Mouse (Mus musculus) adrenal gland, postnatal 36 days (tissue): ENCODE data around the gene Depdc1b. TPM values are rescaled to one million over a fixed set of nuclear protein-coding genes. Genes with fewer than 3 reads are reported as not detected.
A peak's percentile ranks its signal among the peaks of the same experiment; 100 is the strongest.

Source experiments
- DNase-seq, 2 experiments: peaks; one replicate each; pipeline ENCODE4 v3.0.0; 2021; ENCODE audit warnings: mixed read lengths in 1 of 2
- long read RNA-seq, 2 experiments: library from polyadenylated mRNA; stranded (forward); transcript quantifications; one replicate each; pipeline ENCODE4 v2.0.0; 2021; ENCODE audit warnings: borderline sequencing depth in 2 of 2
- total RNA-seq, 2 experiments: library from RNA; stranded (reverse); gene quantifications; 2 replicates each; pipeline ENCODE4 v1.2.3; 2021

Depdc1b gene
- 1 to 10 TPM in 1 of 2 experiments, under 1 TPM in 1; 0.89 to 1.4 TPM for total RNA-seq
- long read RNA-seq, experiment 1: 0 reads
- long read RNA-seq, experiment 2: 0 reads

DNA sequence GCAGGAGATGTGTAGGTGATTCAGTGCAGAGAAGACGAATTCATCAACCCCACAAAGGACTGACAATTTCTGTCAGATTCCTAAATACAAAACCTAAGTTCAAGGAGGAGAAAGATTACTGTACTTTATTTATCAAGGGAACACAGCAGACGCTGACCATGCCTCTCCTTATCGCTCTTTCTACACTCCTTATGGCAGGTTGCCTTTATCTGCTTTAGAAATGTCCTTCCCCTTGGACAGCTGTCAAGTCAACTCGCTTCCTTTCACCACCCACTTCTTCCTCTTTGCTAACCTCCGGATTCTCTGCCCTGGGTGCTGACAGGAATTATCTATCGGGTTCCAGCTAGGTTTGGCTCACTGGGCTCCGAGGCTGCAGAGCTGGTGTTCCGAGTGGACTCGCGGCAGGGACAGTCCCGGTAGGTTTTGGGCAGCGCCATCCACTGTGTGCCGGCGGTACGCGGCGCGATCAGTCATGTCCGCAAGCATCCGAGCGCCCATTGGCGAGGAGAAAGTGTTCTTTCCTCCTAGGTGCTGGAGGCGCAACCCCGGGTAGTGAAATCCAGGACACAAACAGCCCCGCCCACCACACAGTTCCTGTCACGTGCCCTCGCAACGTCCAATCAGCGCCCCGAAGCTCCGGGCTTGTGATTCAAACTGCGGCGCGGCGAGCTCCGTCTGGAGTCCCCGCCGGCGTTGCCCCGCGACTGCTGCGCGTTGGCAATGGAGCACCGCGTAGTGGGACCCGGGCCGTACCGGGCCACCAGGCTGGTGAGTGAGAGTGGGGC lies at the start of gene Depdc1b:
Gene Depdc1b, plus strand, starts transcription at position 631 of the 785 bp plus-strand sequence.
- peak; percentile 96 for DNase-seq

DNA sequence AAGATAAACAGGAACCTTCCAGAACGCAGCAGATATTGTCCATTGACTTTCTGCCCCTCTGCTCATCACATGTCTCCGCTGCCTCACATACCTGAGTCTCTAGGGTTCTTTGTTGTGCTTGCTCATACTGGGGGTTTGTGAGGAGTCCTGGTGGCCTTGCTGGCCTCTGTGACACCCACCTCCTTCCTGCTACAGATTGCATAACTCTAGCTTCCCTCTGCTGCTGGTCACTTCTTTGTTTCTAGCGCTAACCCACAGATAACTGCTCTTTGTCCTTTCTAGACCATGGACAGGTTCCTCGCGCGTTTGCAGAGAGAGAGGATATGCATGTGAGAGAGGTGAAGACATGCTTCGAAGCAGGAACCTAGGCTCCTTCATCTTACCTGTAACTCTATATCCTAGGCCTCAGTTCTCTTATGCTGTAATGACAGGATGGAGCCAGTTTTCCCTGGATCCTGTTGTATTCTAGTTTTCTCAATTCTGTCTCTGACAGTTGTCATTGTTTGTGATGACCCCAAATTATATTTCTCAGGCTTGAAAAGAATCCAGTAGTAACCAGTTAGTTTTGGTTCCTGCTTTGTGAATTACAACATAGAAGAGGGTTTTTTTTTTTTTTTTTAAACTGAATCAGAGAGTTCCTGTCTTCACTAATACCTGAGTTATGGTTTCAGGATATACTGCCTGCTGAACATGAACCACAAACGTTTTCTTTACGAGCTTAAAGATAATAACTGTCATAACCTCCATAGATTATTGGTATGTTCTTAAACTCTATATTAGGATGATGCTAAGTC lies 48.1 kb upstream of the Depdc1b start:
- DNase-seq: no peak

DNA sequence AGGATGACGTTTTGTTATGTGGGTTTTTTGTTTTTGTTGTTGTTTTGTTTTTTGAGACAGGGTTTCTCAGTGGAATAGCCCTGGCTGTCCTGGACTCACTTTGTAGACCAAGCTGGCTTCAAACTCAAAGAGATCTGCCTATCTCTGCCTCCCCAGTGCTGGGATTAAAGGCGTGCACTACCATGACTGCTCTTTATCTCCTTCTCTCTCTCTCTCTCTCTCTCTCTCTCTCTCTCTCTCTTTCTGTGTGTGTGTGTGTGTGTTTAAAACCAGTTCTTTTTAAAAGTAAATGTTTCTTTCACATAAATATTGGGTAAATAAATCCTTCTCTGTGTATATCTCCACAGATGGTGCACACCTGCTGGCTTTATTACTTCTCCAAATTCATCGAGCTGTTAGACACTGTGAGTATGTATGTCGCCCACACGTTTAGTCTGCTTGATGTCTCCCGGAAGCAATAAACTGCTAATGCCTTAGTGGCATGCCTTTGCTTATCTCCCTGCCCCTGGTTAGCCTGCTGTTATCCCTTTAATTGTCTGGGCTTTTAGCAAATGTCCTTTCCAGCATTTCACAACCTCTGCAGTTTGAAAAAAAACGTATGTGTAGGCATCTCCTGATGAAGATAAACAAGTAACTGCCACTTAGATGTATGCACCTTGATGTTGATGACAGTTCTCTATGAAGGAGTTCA lies 44.5 kb upstream of the Depdc1b start:
- no peak for DNase-seq

DNA sequence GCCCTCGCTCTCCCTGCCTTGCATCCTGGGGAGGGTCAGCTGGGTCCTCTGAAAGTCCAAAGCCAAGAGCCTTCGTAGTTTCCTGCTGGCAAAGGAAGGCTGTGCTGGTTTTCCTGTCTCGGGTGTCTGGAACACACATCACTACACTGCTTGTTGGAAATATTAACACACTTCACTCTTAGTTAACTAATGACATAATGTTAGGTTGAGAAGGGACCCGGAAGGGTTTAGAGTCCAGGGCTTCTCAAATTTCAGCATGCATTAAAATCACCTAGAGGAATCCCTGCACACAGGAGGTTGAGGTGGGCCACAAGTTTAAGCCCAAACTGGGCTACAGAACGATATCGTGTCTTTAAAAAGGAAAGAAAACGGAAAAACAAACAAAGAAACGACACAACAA lies 43.8 kb upstream of the Depdc1b start:
- no peak for DNase-seq

- no peak for DNase-seq
These were observed 43.1 kb upstream of the Depdc1b start for GRCm38 (mm10) chr13:108273034-108273433.

DNA sequence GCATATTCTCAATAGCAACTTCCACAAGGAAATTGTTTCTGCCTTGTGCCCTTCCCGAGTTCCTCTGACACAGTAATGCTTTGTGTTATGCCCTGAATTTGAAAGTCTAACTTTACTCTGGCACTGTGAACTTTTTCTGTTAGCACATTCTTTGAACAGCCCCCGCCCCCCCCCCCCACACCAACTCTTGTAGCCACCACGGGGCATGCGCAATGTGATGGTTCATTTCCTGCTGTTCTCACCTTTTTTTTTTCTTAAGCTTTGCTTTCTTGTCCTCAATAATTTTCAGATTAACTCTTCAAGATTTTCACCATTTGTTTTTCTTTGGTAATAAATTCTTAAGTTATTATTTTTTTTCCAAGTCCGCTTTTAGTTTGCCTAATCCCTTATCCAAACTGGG lies 42.7 kb upstream of the Depdc1b start:
- no peak for DNase-seq

- DNase-seq: no peak
These were observed 39.6 kb upstream of the Depdc1b start for GRCm38 (mm10) chr13:108276561-108276960.

DNA sequence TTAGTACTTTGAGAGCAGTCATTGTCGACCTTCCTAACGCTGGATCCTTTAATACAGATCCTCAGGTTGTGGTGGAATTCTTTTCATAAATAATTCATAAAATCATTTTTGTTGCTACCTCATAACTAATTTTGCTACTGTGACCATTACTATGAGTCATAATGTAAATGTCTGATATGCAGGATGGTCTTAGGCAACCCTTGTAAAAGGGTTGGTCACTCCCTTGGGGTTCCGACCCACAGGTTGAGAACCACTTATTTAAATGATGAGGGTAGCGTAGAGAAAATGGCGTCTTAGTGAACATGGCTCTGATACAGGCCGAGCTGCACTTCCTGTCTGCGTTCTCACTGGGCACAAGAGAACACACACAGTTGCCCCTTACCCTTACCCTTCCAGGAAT lies 38.8 kb upstream of the Depdc1b start:
- DNase-seq: no peak

DNA sequence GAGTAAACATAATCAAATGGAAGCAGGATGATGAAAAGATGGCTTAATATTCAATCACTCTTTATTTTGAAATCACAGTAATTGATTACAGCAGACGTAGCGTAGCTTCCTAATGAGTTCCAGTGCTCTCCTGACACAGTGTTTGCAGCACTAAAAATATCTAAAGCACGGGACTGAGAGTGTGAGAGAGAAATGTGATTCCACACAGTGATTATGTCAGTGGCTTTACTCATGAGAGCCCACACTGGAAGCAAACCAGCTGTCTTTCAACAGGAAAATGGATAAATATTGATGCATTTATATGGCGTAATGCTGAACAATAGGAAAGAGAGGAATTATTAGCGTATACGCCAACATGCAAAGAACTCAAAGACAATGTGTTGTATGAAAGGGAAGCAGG lies 37.5 kb upstream of the Depdc1b start:
- no peak for DNase-seq

- no peak for DNase-seq
These were observed 31.8 kb upstream of the Depdc1b start for GRCm38 (mm10) chr13:108284312-108284711.

- DNase-seq: no peak
These were observed 28.2 kb upstream of the Depdc1b start for GRCm38 (mm10) chr13:108287953-108288352.

DNA sequence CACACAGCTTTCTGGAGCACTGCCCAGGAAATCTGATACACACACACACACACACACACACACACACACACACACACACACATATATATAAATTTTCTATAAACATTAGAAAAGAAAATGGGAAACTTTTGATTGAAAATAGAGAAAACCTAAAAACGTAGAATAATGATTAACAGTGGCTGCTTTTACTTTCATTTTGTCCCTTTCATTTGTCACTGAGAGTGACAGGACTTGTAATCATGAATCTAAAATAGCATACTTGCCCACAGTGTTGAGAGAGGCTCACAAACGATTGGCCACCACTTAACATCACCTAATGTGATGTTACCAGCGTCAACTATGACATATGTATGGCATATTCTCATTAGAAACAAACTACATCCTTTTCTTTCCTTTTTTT lies 26.7 kb upstream of the Depdc1b start:
- DNase-seq: no peak

GRCm38 (mm10) chr13:108290314-108290713 lies 25.8 kb upstream of the Depdc1b start:
- DNase-seq: no peak

- DNase-seq: peak; percentile 31 to 47
These were observed 18.6 kb upstream of the Depdc1b start for GRCm38 (mm10) chr13:108297350-108298093.

- no peak for DNase-seq
These were observed 17.9 kb upstream of the Depdc1b start for GRCm38 (mm10) chr13:108298241-108298640.

DNA sequence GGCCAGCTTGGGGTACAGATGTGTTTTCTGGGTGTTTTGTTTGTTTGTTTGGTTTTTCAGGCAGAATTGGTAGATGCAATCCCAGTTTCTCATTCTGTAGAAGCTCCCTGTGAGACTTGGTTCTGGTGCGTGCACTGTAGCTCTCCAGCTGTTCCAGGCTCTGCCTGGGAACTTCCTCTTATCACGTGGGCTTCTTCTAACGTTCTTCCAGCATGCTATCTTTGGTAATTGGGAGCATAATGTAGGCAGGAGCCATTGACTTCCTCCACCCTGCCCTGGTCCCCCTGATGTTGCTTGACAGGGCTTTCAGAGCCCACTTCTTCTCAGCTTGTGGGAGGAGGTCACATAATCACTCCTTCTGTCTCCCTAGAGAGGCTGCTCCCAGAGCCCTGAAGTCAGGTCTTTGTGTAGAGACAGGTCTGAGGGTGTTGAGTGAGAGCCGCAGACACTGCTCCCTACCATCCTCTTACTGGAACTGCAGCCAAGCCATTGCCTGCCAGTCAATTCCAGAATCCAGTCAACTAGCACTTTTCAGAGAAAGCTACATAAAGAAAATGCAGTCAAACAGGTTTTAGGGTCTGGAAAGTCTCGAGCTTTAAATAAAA lies 15.7 kb upstream of the Depdc1b start:
- peak in 1 of 2 experiments; percentile 7 for DNase-seq

GRCm38 (mm10) chr13:108301411-108301810 lies 14.7 kb upstream of the Depdc1b start:
- DNase-seq: no peak

DNA sequence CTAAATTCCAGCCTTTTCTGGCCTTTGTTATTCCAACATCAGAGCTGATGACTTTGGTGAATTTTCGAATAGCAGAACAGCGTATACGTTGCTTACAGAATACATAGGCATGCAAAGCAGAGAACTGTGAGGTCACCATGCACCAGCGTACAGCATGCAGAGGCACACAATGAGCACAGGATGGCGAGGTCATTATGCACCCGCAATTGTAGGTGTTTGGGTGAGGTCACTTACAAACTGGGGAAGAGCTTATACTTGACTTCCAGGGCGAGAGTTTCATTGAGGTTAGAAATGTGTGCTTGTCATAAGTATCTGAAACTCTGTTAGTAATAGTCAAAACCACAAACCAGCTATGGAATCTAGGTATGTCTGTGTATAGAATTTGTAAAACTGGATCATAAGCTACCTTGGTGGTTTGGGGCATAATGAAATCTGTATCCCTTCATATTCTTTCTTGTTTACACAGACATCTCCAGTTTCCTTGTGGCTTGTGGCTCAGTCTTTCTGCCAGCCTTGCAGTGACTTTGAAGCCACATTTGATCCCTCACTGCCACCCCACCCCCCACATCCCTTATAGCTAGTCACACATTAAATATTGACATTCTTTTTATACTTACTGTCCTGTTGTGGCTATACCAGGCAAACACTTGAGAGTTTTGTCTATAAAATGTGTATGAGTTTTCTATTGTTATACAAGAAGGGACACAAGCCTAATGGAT lies 13.0 kb upstream of the Depdc1b start:
- no peak for DNase-seq

DNA sequence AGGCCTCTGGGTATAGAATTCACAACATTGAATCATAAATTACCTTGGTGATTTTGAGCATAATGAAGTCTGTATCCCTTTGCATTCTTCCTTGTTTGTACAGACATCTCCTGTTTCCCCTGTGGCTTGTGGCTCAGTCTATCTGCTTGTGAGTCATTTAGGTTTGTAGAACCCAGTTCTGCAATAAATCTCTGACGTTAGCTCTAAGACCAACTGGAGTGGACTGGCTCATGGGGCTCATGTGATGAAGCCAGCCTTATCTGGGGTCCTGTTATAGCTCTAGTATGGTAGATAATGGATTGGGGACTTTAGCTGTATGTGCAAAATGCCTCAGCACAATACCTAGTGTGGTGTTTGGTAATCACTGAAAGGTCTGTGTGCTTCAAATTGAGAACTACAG lies 12.3 kb upstream of the Depdc1b start:
- DNase-seq: no peak

GRCm38 (mm10) chr13:108304680-108305079 lies 11.5 kb upstream of the Depdc1b start:
- no peak for DNase-seq

GRCm38 (mm10) chr13:108316487-108316903 lies 363 bp downstream of the Depdc1b start:
- DNase-seq: no peak
